Mouse (Mus musculus) liver, embryonic 11.5 days (tissue): Measurements from ENCODE around the gene Hoxa10. TPM values are rescaled to one million over a fixed set of nuclear protein-coding genes. Genes with fewer than 3 reads are reported as not detected.

Experiments
- ATAC-seq: fragments of 200-750 bp; cut with Nextera tagmentation; replicated peaks from 2 replicates; pipeline ENCODE4 v1.8.0; 2017; ENCODE audit warnings: moderate number of reproducible peaks, mild to moderate bottlenecking, moderate TSS enrichment, moderate library complexity; ENCODE audit not compliant: low FRiP score
- DNase-seq: peaks from one replicate; pipeline ENCODE4 v3.0.0-alpha.2; 2017; ENCODE audit warnings: low spot score
- H3K27ac ChIP-seq: fragments of 300-500 bp; sonication (generic); 2 replicates; pipeline ENCODE4 v1.5.1; 2014; ENCODE audit warnings: mild to moderate bottlenecking, low read depth, low read length, control low read depth
- H3K27me3 ChIP-seq: fragments of 300-500 bp; sonication (generic); replicated peaks from 2 replicates; pipeline ENCODE4 v1.6.1; 2014; ENCODE audit warnings: low read length, mixed read lengths; ENCODE audit not compliant: control insufficient read depth, insufficient read depth
- H3K36me3 ChIP-seq: fragments of 300-500 bp; sonication (generic); 2 replicates; pipeline ENCODE4 v1.6.1; 2014; ENCODE audit warnings: mild to moderate bottlenecking, low read length, moderate library complexity, mixed read lengths; ENCODE audit not compliant: control insufficient read depth, insufficient read depth
- H3K4me1 ChIP-seq: fragments of 300-500 bp; sonication (generic); replicated peaks from 2 replicates; pipeline ENCODE4 v1.6.1; 2014; ENCODE audit warnings: low read length, mixed read lengths; ENCODE audit not compliant: control insufficient read depth, insufficient read depth
- H3K4me2 ChIP-seq: fragments of 300-500 bp; sonication (generic); 2 replicates; pipeline ENCODE4 v1.6.1; 2014; ENCODE audit warnings: mild to moderate bottlenecking, control low read depth, moderate library complexity
- H3K4me3 ChIP-seq: fragments of 300-500 bp; sonication (generic); 2 replicates; pipeline ENCODE4 v1.5.1; 2014; ENCODE audit warnings: low read depth, low read length, control low read depth
- H3K9ac ChIP-seq: fragments of 300-500 bp; sonication (generic); 2 replicates; pipeline ENCODE4 v1.6.1; 2014; ENCODE audit warnings: low read depth, low read length, control low read depth
- H3K9me3 ChIP-seq: fragments of 300-500 bp; sonication (generic); 2 replicates; pipeline ENCODE4 v1.6.1; 2016; ENCODE audit warnings: low read length, inconsistent platforms, mixed read lengths; ENCODE audit not compliant: control insufficient read depth
- WGBS: fragments of 180-500 bp; shearing (Covaris S2); extraction: QIAGEN DNeasy Blood & Tissue Kit; methylation state at CpG from one replicate; pipeline ENCODE4 v1.1.7; 2014; 5-methylcytosine and 5-hydroxymethylcytosine counted together
- polyA plus RNA-seq: library from polyadenylated mRNA; unstranded; fragments of >200 nt; fragmentation: Nextera tagmentation; extraction: Ambion mirVana; gene quantifications from 2 replicates; pipeline ENCODE4 v1.2.1, GENCODE M21; 2014

Hoxa10 gene
- polyA plus RNA-seq, 1 experiment from 2014 or later = 2.2 TPM

DNA sequence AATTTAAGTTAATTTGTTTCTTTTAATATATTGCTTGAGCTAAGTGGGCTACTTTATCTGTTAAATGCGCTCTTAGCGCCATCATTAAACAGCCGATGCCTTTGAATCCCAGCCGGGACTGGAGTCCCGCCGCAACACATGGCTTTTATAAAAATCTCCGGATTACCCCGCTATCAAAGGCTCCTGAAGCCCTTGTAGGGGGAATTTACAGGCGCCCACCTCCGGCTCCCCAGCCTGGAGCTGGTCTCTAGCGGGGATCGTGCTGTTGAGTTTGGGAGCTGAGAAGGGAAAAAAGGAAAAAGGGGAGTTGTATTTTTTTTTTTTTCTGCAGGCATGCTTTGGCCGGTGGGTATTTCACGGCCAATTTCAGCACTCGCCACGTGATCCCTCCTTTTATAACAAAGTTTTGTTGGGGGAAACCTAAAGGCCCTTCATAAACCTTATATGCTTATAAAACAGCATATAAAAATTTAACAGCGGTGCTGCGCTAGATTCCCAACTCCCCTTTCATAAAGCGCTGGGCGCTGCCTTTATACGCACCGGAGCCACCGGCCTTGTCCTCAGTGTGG lies 3.9 kb upstream of the Hoxa10 start:
- Histone ChIP-seq H3K36me3 (no peaks in the 10 kb centered on the region), H3K27ac (no peak overlapping the region), H3K9ac (no peak overlapping the region), H3K9me3 (no peaks in the 10 kb centered on the region), H3K4me3 (0 out of 2 replicates have a peak overlapping the region, but pooled peaks have one; percentile 10), H3K4me2 (no peak overlapping the region), H3K4me1 (no peaks in the 10 kb centered on the region), H3K27me3 (peaks cover 100% of the 10 kb centered on the region)
- ATAC-seq (no peak), DNase-seq (no peak)
- WGBS = 2% methylated on average over 23 of the region's 23 CpGs

DNA sequence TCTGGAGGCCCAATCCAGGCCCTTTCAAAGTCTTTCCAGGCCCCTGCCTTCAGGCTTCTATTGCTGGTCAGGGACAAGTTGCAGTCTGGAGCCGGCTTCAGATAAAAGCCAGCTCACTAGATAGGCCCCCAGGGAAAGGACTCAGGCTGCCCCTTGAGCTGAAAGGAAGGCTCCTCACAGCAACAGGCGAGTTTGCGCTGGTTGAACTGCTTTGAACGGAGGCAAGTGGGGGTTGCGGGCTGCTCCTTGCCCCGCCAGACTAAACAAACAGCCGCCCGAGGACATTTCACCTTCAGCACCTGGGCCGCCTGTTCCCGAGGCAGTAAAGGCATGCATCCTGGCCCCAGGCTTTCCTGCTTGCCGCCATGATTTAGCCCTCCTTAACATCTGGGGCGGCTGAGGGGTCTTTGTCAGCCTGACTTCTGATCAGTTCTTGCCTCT lies 3.0 kb upstream of the Hoxa10 start:
- no peak overlapping the region for H3K4me3 ChIP-seq
- WGBS = 3% methylated on average over 12 of the region's 12 CpGs
- no peak for DNase-seq

DNA sequence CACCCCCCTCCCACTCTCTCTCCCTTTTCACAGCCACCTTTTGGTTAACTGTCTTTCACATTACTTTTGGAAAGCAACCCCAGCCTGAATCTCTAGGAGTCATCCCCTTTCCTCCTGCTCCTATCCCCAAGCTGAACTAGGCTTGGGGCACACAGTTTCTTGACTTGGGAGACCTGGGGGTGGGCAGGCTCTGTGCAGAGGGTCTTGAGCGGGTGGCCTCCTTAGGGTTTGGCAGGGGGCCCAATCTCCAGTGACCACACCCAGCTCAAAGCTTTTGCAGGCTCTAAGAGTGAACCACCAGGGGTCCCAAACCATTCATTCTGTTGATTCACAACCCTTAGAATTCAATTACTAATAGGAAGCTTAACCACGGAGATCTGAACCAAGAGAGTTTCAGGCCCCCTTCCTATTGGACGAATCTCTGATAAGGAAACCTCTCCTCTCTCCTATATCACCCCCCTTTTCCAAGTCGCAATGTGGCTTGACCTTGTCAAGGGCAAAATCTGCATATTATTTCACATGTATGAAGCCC lies 2.2 kb upstream of the Hoxa10 start:
- Histone ChIP-seq H3K27ac (no peak overlapping the region), H3K36me3 (no peaks in the 10 kb centered on the region), H3K4me1 (no peaks in the 10 kb centered on the region), H3K9me3 (no peaks in the 10 kb centered on the region), H3K4me3 (no peak overlapping the region), H3K27me3 (peaks cover 98% of the 10 kb centered on the region), H3K4me2 (no peak overlapping the region), H3K9ac (no peak overlapping the region)
- WGBS = 3% methylated on average over 4 of the region's 4 CpGs
- no peak for ATAC-seq
- no peak for DNase-seq

More for the DNA sequence above, 3.0 kb upstream of the Hoxa10 start:
- H3K36me3 ChIP-seq = no peaks in the 10 kb centered on the region
- H3K4me1 ChIP-seq = no peaks in the 10 kb centered on the region
- ATAC-seq = no peak
- H3K9me3 ChIP-seq = no peaks in the 10 kb centered on the region
- peaks cover 98% of the 10 kb centered on the region for H3K27me3 ChIP-seq
- H3K9ac ChIP-seq = no peak overlapping the region
- no peak overlapping the region for H3K4me2 ChIP-seq
- no peak overlapping the region for H3K27ac ChIP-seq

DNA sequence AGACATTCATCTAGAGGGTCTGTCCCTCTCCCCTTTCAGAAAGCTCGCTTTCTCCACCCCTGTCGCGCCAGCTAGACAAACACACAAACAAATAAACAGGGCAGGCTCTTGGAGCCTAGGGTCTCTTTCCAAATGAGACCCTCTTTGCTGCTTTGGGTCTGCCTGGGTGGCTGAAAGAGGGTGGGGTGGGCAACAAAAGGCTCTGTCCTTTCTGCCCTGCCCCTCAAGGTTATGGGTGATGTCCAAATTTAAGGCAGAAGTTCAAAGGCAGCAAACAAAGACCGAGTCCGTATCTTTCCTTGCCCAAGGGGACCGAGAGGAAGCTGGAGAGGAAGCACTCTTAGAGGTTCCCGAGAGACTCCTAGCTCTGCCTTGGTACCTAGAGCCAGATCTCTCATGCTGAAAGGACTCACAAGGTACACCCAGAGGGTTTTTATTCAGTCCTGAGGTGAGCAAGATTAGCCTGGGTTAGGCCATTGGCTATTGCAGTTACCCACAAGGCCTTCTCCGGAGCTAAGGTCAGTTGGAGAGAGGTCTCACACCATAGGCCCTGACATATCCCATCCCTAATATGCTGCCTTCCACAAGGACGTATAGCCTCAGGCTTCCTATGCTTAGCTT lies 457 bp upstream of the Hoxa10 start:
- H3K4me3 ChIP-seq = no peak overlapping the region
- H3K36me3 ChIP-seq = no peaks in the 10 kb centered on the region
- H3K27me3 ChIP-seq = peaks cover 98% of the 10 kb centered on the region
- H3K27ac ChIP-seq = no peak overlapping the region
- ATAC-seq (no peak), DNase-seq (no peak)
- no peaks in the 10 kb centered on the region for H3K9me3 ChIP-seq
- H3K9ac ChIP-seq = no peak overlapping the region
- no peaks in the 10 kb centered on the region for H3K4me1 ChIP-seq
- no peak overlapping the region for H3K4me2 ChIP-seq
- whole genome bisulfite sequencing = 3% methylated on average over 9 of the region's 9 CpGs

DNA sequence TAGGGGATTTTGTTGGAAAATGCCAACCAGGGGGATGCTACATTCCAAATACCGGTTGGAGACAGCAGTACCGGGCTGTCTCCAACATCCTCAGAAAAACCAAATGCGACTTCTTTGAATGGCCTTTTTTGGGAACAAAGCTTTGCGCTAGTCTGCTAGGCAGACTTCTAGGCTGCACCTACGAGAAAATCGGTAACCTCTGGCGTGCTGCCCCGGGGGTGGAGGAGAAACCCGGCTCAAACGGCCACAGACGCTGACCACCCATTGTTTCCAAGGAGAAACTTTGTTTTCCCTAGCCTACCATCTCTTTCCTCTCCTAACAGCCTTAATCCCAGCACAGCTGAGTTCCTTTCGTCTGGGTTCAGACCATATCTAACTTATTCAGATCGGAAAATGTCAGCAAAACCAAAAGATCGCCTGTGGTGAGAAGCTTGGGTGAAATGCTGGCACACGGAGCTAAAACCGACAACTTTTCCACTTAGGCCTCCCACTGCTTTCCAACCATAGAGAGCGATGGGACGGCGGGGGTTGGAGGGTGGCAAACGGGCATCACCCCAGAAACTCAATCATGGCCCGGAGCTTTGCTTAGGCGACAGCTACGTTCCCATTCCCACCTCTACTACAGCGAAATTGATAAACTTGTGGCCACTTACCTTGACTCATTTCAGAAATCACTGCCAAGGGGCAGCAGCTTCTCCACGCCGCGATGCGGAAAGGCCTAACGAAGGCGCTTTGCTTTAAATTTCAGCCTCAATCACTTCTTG lies 847 bp downstream of the Hoxa10 start:
- Histone ChIP-seq H3K9ac (no peak overlapping the region), H3K9me3 (no peaks in the 10 kb centered on the region), H3K27ac (no peak overlapping the region), H3K27me3 (peaks cover 98% of the 10 kb centered on the region), H3K36me3 (no peaks in the 10 kb centered on the region), H3K4me2 (no peak overlapping the region), H3K4me3 (no peak overlapping the region), H3K4me1 (no peaks in the 10 kb centered on the region)
- no peak for DNase-seq
- ATAC-seq = no peak
- WGBS = 2% methylated on average over 30 of the region's 30 CpGs

DNA sequence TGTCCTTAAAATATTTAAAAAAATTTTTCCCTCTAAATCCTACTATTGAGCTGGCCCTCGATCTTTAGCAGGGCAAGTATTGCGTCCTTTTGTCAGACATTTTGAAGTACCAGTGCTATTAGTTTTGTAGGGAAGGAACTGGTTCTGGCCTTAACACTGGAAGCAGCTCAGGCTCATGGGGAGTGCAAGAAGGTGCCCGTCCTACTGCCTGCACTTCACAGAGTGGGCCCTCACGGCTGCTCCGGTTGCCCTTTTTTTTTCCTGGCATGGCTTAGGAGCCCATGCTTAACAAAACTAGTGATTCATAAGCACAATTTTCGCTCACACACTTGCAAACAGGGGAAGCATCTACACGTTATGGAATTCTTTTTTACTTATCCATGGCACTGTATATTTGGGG lies 1.7 kb downstream of the Hoxa10 start:
- Histone ChIP-seq H3K4me2 (no peak overlapping the region), H3K9me3 (no peaks in the 10 kb centered on the region), H3K9ac (no peak overlapping the region), H3K27ac (no peak overlapping the region), H3K36me3 (no peaks in the 10 kb centered on the region), H3K4me1 (no peaks in the 10 kb centered on the region), H3K27me3 (peaks cover 98% of the 10 kb centered on the region), H3K4me3 (no peak overlapping the region)
- DNase-seq = no peak
- no peak for ATAC-seq
- WGBS = 3% methylated on average over 7 of the region's 7 CpGs

DNA sequence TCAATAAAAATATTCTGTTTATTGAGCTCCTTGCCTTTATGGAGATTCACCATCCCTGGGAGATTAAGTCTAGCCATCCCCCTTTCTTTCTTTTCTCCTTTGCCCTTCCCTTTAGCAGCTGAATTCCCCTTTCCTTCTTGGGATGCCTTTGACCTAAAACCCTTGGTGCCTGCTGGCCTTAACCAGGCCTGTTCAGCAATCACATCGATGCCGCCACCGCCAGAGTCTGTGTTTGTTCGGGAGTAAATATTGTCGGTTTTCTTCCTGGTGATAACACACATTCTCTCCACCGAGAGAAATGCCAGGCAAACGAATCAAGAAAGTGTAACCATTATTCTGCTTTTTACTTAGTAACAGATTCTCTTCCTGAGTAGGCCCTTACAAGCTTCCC lies 2.5 kb downstream of the Hoxa10 start:
- H3K9me3 ChIP-seq = no peaks in the 10 kb centered on the region
- no peak overlapping the region for H3K4me2 ChIP-seq
- H3K4me3 ChIP-seq = no peak overlapping the region
- no peaks in the 10 kb centered on the region for H3K36me3 ChIP-seq
- DNase-seq (no peak), ATAC-seq (no peak)
- WGBS = 2% methylated on average over 7 of the region's 7 CpGs
- no peak overlapping the region for H3K27ac ChIP-seq
- no peak overlapping the region for H3K9ac ChIP-seq
- no peaks in the 10 kb centered on the region for H3K4me1 ChIP-seq
- H3K27me3 ChIP-seq = peaks cover 98% of the 10 kb centered on the region

DNA sequence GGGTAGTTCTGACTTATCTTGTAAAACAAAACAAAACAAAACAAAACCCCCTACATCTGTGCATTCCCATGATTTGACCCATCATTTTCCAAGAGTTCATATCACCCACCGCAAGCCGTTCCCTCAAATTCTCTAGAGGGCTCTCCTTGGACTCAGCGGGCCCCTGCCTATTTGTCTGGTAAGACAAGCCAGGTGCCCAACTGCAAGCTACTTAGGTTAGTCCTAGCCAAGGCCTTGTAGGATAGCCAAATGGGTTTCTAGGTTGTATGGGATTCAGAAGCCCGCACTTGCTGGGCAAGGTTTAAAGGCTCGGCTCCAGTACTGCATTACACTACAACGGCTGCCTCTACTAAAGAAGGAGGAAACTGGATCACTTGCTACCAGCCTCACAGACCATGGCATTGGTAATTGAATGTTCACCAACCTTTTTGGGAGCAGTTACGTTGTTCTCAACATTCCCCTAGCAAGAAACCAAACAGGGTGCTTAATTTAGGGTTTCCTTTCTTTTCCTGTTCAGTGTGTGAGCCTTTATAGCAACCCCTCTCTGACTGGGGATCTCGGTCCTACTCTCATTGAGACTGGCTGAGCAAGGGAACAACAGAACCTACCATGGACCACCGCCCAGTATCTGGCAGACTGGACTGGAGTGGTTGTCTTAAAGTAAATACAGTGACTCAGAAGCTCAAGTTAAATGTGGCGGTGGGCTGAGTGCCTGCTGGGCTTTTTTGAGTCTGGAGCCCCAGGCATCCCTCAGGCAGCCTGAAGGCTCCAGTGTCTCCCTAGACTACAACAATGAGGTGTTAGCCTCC lies 3.1 kb downstream of the Hoxa10 start:
- DNase-seq = no peak
- Histone ChIP-seq H3K4me3 (no peak overlapping the region), H3K36me3 (no peaks in the 10 kb centered on the region), H3K27ac (no peak overlapping the region), H3K4me1 (no peaks in the 10 kb centered on the region), H3K4me2 (no peak overlapping the region), H3K9ac (no peak overlapping the region), H3K9me3 (no peaks in the 10 kb centered on the region), H3K27me3 (peaks cover 98% of the 10 kb centered on the region)
- WGBS = 10% methylated on average over 10 of the region's 10 CpGs
- ATAC-seq = no peak
